Mouse (Mus musculus) embryonic facial prominence, embryonic 12.5 days (tissue): ENCODE results near the gene Atp6v1b1. TPM values are rescaled to one million over a fixed set of nuclear protein-coding genes. Genes with fewer than 3 reads are reported as not detected.

ENCODE experiments used
- ATAC-seq: fragments of 200-750 bp; cut with Nextera tagmentation; 2 replicates; pipeline ENCODE4 v1.8.0; 2017; ENCODE audit not compliant: insufficient number of reproducible peaks, insufficient read depth, low FRiP score, low TSS enrichment
- H3K27ac ChIP-seq: fragments of 300-500 bp; sonication (generic); 2 replicates; pipeline ENCODE4 v1.5.1; 2016; ENCODE audit warnings: mild to moderate bottlenecking
- H3K27me3 ChIP-seq: fragments of 300-500 bp; sonication (generic); 2 replicates; pipeline ENCODE4 v1.6.1; 2016; ENCODE audit warnings: mild to moderate bottlenecking, moderate library complexity
- H3K36me3 ChIP-seq: fragments of 300-500 bp; sonication (generic); 2 replicates; pipeline ENCODE4 v1.6.1; 2016; ENCODE audit warnings: mild to moderate bottlenecking
- H3K4me1 ChIP-seq: fragments of 300-500 bp; sonication (generic); 2 replicates; pipeline ENCODE4 v1.6.1; 2016
- H3K4me2 ChIP-seq: fragments of 300-500 bp; sonication (generic); replicated peaks from 2 replicates; pipeline ENCODE4 v1.6.1; 2016; ENCODE audit warnings: mild to moderate bottlenecking, moderate library complexity
- H3K4me3 ChIP-seq: fragments of 300-500 bp; sonication (generic); 2 replicates; pipeline ENCODE4 v1.5.1; 2016; ENCODE audit warnings: mild to moderate bottlenecking
- H3K9ac ChIP-seq: fragments of 300-500 bp; sonication (generic); 2 replicates; pipeline ENCODE4 v1.6.1; 2016; ENCODE audit warnings: mild to moderate bottlenecking, moderate library complexity
- H3K9me3 ChIP-seq: fragments of 300-500 bp; sonication (generic); 2 replicates; pipeline ENCODE4 v1.6.1; 2016; ENCODE audit warnings: mild to moderate bottlenecking, moderate library complexity
- whole genome bisulfite sequencing: fragments of 180-500 bp; shearing (Covaris S2); methylation state at CpG from one replicate; pipeline ENCODE4 v1.1.7; 2016; 5-methylcytosine and 5-hydroxymethylcytosine counted together
- polyA plus RNA-seq: library from polyadenylated mRNA; unstranded; fragments of >200 nt; fragmentation: Nextera tagmentation; extraction: Ambion mirVana; gene quantifications from 2 replicates; pipeline ENCODE4 v1.2.1, GENCODE M21; 2016

The Atp6v1b1 gene
- polyA plus RNA-seq, 1 experiment from 2014 or later, result 0.33 TPM

DNA sequence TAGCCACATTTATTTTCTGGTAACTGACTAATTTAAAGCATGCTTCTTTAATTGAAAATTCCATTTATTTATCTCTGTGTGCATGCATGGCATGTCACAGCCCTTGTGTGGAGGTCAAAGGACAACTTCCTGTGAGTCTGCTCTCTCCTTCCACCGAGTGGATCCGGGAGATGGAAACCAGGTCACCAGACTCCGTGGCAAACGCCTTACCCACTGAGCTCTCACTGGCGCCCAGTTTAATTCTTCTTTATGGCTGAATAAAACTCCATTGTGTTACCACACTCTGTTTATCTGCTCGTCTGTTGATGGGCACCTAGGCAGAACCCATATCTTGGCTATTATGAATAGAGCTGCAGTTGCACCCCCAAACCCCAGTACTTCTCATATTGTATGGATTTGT is 20.3 kb upstream of the Atp6v1b1 start:
- WGBS, result 14% methylated on average over 6 of the region's 6 CpGs
- Histone ChIP-seq H3K27me3 (peaks cover 65% of the 10 kb centered on the region), H3K4me2 (no peak overlapping the region), H3K9ac (no peak overlapping the region), H3K27ac (no peak overlapping the region), H3K9me3 (no peaks in the 10 kb centered on the region), H3K4me3 (no peak overlapping the region), H3K4me1 (no peaks in the 10 kb centered on the region), H3K36me3 (no peaks in the 10 kb centered on the region)
- no peak for ATAC-seq

DNA sequence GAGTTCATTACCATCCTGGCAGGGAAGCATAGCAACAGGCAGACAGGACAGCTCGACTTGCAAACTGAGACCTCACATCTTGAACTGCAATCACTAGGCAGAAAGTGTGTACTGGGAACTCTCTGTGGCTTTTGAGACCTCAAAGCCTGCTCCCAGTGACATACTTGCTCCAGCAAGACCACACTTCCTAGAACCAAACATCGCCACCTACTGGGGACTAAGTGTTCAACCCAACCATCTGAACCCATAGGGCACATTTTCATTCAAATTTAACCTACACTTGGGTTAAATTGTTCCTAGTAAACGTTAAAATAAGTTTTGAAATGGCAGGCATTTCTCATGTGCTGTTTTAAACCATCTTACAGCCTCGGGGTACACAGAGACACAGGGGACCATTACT is 15.6 kb upstream of the Atp6v1b1 start:
- 42% methylated on average over 4 of the region's 4 CpGs for WGBS
- peaks cover 35% of the 10 kb centered on the region for H3K27me3 ChIP-seq
- H3K4me3 ChIP-seq, result no peak overlapping the region
- no peak for ATAC-seq
- H3K4me1 ChIP-seq, result no peaks in the 10 kb centered on the region
- no peak overlapping the region for H3K4me2 ChIP-seq
- no peak overlapping the region for H3K27ac ChIP-seq
- H3K9me3 ChIP-seq, result no peaks in the 10 kb centered on the region
- H3K36me3 ChIP-seq, result no peaks in the 10 kb centered on the region
- no peak overlapping the region for H3K9ac ChIP-seq

DNA sequence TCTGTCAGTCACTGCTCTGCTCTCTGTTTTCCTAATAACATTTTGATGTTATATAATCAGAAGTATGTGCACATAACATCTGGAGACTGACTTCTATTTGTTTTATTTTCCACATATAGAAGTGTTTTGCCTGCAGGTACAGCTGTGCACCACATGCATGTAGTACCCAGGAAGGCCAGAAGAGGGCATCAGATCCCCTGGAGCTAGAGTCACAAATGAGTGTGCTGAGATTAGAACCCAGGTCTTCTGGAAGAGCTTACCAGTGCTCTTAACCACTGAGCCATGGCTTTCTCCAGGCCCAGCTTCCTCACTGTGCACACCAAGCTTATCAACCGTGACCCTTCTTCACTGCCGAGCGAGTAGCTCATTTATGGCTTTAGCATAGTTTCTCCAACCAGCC is 14.3 kb upstream of the Atp6v1b1 start:
- Histone ChIP-seq H3K4me1 (no peaks in the 10 kb centered on the region), H3K36me3 (no peaks in the 10 kb centered on the region), H3K27me3 (peaks cover 25% of the 10 kb centered on the region; the same call in 1 of the 2 replicates), H3K4me3 (no peak overlapping the region), H3K9me3 (no peaks in the 10 kb centered on the region), H3K9ac (no peak overlapping the region), H3K27ac (no peak overlapping the region), H3K4me2 (no peak overlapping the region)
- WGBS, result 85% methylated on average over 3 of the region's 3 CpGs
- no peak for ATAC-seq

DNA sequence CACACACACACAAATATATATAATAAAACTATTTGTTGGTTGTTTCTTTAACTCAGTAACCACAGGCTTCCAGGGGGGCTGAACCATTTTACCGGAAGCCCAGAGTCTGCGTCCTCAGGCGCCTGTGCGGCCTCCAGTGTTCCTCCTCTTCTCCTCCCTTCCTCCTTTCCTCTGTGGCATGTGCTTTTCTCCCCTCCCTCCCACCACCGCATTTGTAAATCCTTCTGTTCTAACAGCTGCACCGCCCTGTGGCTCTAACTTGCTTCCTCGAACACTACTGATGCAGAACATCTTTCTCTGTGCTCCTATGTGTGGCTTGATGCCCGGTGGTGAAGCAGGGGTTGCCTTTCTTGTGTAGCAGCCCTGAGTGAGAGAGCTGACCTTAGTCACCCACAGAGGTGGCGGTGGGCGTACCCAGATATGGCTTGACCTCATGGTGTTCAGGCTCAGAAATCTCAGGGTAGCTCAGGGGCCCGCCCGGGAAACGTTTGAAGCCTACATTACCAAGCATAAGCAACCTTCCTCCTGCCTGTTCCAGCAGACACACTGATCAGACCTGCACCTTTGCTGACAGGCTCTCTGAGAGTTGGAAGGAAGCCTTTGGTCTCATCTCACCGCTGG is 13.3 kb upstream of the Atp6v1b1 start:
- ATAC-seq, result no peak
- Histone ChIP-seq H3K9ac (no peak overlapping the region), H3K4me2 (no peak overlapping the region), H3K27me3 (peaks cover 18% of the 10 kb centered on the region; the same call in 1 of the 2 replicates), H3K9me3 (0 out of 2 replicates have a peak, but pooled peaks cover 2% of the 10 kb centered on the region), H3K36me3 (no peaks in the 10 kb centered on the region), H3K4me3 (no peak overlapping the region), H3K27ac (no peak overlapping the region), H3K4me1 (no peaks in the 10 kb centered on the region)
- WGBS, result 68% methylated on average over 14 of the region's 14 CpGs

DNA sequence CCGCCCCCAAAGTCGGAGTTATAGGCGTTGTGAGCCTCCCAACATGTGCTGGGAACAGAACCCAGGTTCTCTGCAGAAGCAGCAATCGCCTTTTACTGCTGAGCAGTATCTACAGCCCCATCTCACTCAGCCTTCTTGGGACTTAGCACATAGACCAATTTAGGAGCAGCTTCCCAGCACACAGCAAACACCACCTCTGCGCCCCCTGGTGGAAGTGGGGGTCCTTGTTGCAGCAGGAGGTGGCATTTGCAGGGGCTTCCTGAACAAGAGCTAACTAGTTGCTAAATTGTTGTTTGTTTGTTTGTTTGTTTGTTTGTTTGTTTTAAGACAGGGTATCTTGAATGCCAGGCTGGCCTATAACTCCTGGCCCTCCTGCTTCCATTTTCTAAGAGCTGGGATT is 11.7 kb upstream of the Atp6v1b1 start:
- ATAC-seq, result no peak
- 0 out of 2 replicates have a peak, but pooled peaks cover 2% of the 10 kb centered on the region for H3K9me3 ChIP-seq
- no peak overlapping the region for H3K27ac ChIP-seq
- WGBS, result 31% methylated on average over 5 of the region's 5 CpGs
- no peak overlapping the region for H3K9ac ChIP-seq
- no peaks in the 10 kb centered on the region for H3K36me3 ChIP-seq
- H3K27me3 ChIP-seq, result peaks cover 15% of the 10 kb centered on the region; the same call in 1 of the 2 replicates
- H3K4me2 ChIP-seq, result no peak overlapping the region
- H3K4me1 ChIP-seq, result no peaks in the 10 kb centered on the region
- no peak overlapping the region for H3K4me3 ChIP-seq

DNA sequence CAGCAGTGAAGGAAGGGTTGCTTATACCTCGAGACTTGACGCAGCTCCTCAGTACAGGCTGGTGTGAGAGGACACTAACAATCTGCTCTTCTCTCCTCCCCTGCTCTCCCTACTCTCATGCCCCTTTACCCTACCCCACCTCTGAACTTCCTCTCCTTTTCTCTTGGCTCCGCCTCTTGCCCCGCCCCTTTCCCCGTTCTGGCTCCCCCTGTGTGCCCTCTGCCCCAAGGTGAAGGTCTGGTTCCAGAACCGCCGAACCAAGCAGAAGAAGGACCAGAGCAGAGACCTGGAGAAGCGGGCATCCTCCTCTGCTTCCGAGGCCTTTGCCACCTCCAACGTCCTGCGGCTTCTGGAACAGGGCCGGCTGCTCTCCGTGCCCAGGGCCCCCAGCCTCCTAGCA is 5.5 kb upstream of the Atp6v1b1 start:
- H3K9ac ChIP-seq, result no peak overlapping the region
- no peak overlapping the region for H3K27ac ChIP-seq
- no peak for ATAC-seq

DNA sequence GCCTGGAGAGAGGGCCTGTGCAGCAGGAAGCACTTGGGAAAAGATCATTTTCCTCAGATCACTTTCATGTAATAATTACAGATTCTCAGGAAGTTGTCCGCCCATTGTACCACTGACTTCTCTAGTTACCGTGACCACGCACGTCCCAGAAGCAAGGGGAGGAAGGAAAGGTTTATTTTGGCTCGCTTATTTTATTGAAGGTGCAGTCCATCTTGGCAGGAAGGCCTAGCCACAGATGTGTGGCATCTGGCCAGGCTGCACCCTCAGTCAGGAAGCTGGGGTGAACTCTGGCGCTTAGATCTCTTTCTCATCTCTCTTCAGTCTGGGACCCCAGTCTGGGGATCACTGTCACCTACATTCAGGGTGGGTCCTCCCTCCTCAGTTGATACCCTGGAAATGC is 4.2 kb upstream of the Atp6v1b1 start:
- peaks cover 12% of the 10 kb centered on the region; the same call in 1 of the 2 replicates for H3K27me3 ChIP-seq
- no peaks in the 10 kb centered on the region for H3K36me3 ChIP-seq
- 0 out of 2 replicates have a peak, but pooled peaks cover 2% of the 10 kb centered on the region for H3K9me3 ChIP-seq
- no peak for ATAC-seq
- no peak overlapping the region for H3K4me3 ChIP-seq
- H3K9ac ChIP-seq, result no peak overlapping the region
- H3K27ac ChIP-seq, result no peak overlapping the region
- 63% methylated on average over 6 of the region's 6 CpGs for WGBS
- no peak overlapping the region for H3K4me2 ChIP-seq
- H3K4me1 ChIP-seq, result no peaks in the 10 kb centered on the region

More for the DNA sequence above, 5.5 kb upstream of the Atp6v1b1 start:
- H3K9me3 ChIP-seq, result 0 out of 2 replicates have a peak, but pooled peaks cover 2% of the 10 kb centered on the region
- H3K27me3 ChIP-seq, result 0 out of 2 replicates have a peak, but pooled peaks cover 7% of the 10 kb centered on the region
- 35% methylated on average over 13 of the region's 13 CpGs for WGBS
- H3K4me3 ChIP-seq, result no peak overlapping the region
- H3K4me1 ChIP-seq, result no peaks in the 10 kb centered on the region
- no peaks in the 10 kb centered on the region for H3K36me3 ChIP-seq
- H3K4me2 ChIP-seq, result no peak overlapping the region

DNA sequence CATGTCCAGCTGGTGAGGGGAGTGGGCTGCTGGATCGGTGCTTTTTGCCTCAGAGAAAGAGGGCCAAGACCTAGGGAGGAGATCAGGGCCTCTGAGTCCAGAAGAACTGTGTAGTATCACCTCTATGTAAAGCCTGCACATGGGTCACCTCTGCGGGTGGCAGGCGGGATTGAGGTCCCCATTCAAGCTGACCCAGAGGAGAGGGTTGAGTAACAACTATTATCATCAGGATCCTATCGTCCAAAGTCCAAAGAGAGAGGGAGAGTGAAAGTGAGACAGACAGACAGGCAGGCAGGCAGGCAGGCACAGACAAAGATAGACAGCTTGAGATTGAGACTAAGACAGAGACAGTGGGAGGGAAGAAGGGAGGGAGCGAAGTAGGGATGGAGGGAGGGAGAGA is 422 bp downstream of the Atp6v1b1 start:
- Histone ChIP-seq H3K27me3 (peaks cover 14% of the 10 kb centered on the region), H3K9me3 (no peaks in the 10 kb centered on the region), H3K4me3 (no peak overlapping the region), H3K9ac (no peak overlapping the region; the same call in 1 of the 2 replicates), H3K27ac (no peak overlapping the region), H3K4me1 (no peaks in the 10 kb centered on the region), H3K4me2 (no peak overlapping the region), H3K36me3 (no peaks in the 10 kb centered on the region)
- no peak for ATAC-seq
- WGBS, result 53% methylated on average over 5 of the region's 5 CpGs

DNA sequence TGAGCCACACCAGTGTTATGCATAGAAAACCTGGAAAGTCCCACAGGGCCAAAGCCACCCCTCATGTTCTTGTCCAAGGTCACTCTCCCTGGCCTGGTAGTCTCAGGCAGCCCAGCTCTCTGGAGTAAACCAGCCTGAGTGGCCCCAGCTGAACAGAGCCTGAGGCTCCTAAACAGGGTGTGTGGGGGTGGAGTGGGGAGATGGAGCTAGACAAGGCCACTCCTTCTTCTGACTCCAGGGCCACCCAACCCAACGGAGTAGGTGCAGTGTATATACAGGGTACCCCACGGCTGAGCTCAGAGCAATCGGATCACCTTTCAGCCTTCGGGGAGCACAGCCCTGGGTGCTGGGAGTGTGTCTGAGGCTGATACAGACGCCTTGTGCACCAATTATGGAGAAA is 1.3 kb downstream of the Atp6v1b1 start:
- WGBS, result 54% methylated on average over 5 of the region's 5 CpGs
- Histone ChIP-seq H3K27ac (no peak overlapping the region), H3K4me3 (no peak overlapping the region), H3K4me2 (no peak overlapping the region), H3K27me3 (peaks cover 17% of the 10 kb centered on the region), H3K9ac (no peak overlapping the region), H3K4me1 (no peaks in the 10 kb centered on the region), H3K9me3 (no peaks in the 10 kb centered on the region), H3K36me3 (no peaks in the 10 kb centered on the region)
- ATAC-seq, result no peak

DNA sequence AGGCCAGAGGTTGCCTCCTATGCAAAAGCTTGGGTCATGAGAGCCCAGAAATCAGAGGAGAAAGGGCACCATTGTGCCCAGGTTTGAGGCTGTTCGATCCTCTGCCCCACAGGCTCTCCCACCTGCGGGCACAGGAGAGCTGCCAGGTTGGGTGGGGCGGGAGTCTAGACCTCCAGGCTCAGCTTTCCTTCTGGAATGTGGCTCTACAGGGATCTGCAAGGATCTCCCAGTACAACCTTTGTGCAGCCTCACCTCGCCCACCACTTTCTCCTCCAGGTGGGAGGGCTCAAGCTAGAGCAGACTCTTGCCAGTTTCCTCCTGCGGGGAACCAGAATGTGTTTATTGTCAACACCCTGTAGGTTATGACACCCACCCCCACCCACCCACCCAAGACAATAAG is 1.8 kb downstream of the Atp6v1b1 start:
- Histone ChIP-seq H3K4me3 (no peak overlapping the region), H3K9me3 (no peaks in the 10 kb centered on the region), H3K27ac (no peak overlapping the region), H3K27me3 (peaks cover 17% of the 10 kb centered on the region), H3K4me2 (no peak overlapping the region), H3K9ac (no peak overlapping the region), H3K36me3 (no peaks in the 10 kb centered on the region), H3K4me1 (no peaks in the 10 kb centered on the region)
- 49% methylated on average over 5 of the region's 5 CpGs for WGBS
- no peak for ATAC-seq

DNA sequence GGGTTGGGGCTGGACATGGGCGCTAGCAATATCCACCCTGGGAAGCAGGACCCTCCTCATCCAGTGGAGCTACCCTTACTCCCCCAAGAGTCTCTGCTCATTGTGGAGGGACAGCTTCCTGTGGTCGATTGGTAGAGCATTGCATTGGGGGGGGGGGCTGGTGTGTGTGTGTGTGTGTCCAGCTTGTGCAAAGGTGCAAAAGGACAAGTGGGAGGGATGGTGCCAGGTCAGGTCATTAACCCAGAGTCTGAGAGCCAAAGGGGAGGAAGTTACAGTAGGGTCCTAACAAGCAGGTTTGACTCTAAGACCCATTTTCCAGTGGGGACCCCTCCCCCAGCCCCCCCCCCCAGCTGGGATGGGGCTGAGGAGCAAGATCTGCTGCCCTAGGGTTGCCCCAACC is 2.7 kb downstream of the Atp6v1b1 start:
- no peak overlapping the region for H3K9ac ChIP-seq
- no peaks in the 10 kb centered on the region for H3K9me3 ChIP-seq
- 49% methylated on average over 2 of the region's 2 CpGs for WGBS
- H3K4me1 ChIP-seq, result peaks cover 3% of the 10 kb centered on the region; the same call in 1 of the 2 replicates
- no peak overlapping the region for H3K4me3 ChIP-seq
- no peak overlapping the region for H3K4me2 ChIP-seq
- no peak for ATAC-seq
- H3K27me3 ChIP-seq, result peaks cover 17% of the 10 kb centered on the region
- H3K27ac ChIP-seq, result no peak overlapping the region
- H3K36me3 ChIP-seq, result no peaks in the 10 kb centered on the region

DNA sequence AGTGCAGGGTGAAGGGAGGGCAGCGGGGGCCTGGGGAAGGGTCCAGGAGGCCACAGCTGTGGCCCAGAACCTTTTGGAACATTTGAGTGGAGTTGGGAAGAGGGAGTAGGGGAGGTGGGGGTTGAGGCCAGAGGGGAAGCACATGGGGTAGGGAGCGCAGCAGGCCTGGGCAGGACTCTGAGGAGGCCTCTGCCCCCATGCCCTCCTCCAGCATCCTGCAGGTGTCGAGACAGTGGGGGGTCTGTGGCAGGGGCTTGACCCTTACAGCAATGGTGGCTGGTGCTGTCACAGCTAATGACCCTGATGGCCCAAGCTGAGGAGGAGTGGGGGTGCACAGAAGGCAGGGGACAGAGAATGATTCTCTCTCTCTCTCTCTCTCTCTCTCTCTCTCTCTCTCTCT is 6.5 kb downstream of the Atp6v1b1 start:
- no peaks in the 10 kb centered on the region for H3K36me3 ChIP-seq
- H3K9ac ChIP-seq, result no peak overlapping the region
- no peaks in the 10 kb centered on the region for H3K9me3 ChIP-seq
- no peak overlapping the region for H3K27ac ChIP-seq
- peaks cover 25% of the 10 kb centered on the region for H3K27me3 ChIP-seq
- H3K4me2 ChIP-seq, result no peak overlapping the region
- WGBS, result 48% methylated on average over 3 of the region's 3 CpGs
- peaks cover 3% of the 10 kb centered on the region; the same call in 1 of the 2 replicates for H3K4me1 ChIP-seq
- no peak overlapping the region for H3K4me3 ChIP-seq
- 0 out of 2 replicates have a peak, but pooled peaks have one; percentile 18 for ATAC-seq
